Mouse (Mus musculus): ENCODE measurements around the gene Kctd6.

The Kctd6 gene

GRCm38 (mm10) chr14:8214299-8215207, 613 bp downstream of the Kctd6 start:
- peak; percentile 19 for DNase-seq (ENCODE audit: low spot score)

- no peak for DNase-seq (ENCODE audit: low spot score)
Observed at GRCm38 (mm10) chr14:8215208-8215778, 1.4 kb downstream of the Kctd6 start.

GRCm38 (mm10) chr14:8216100-8216499, 2.2 kb downstream of the Kctd6 start:
- DNase-seq (ENCODE audit: low spot score), result no peak

GRCm38 (mm10) chr14:8218238-8218637, 4.3 kb downstream of the Kctd6 start:
- DNase-seq (ENCODE audit: low spot score), result no peak

GRCm38 (mm10) chr14:8218730-8219380, 4.9 kb downstream of the Kctd6 start:
- no peak for DNase-seq (ENCODE audit: low spot score)

GRCm38 (mm10) chr14:8219876-8220275, 5.9 kb downstream of the Kctd6 start:
- DNase-seq (ENCODE audit: low spot score), result no peak

GRCm38 (mm10) chr14:8220306-8220705, 6.4 kb downstream of the Kctd6 start:
- no peak for DNase-seq (ENCODE audit: low spot score)

GRCm38 (mm10) chr14:8220912-8221311, 7.0 kb downstream of the Kctd6 start:
- DNase-seq (ENCODE audit: low spot score), result no peak

- no peak for DNase-seq (ENCODE audit: low spot score)
Observed at GRCm38 (mm10) chr14:8222561-8222960, 8.6 kb downstream of the Kctd6 start.

GRCm38 (mm10) chr14:8223506-8224293, 9.8 kb downstream of the Kctd6 start:
- DNase-seq (ENCODE audit: low spot score), result no peak

- DNase-seq (ENCODE audit: low spot score), result no peak
Observed at GRCm38 (mm10) chr14:8224805-8225204, 10.9 kb downstream of the Kctd6 start.

- DNase-seq (ENCODE audit: low spot score), result no peak
Observed at GRCm38 (mm10) chr14:8229367-8230019, 15.6 kb downstream of the Kctd6 start.

- no peak for DNase-seq (ENCODE audit: low spot score)
Observed at GRCm38 (mm10) chr14:8232155-8232910, 18.4 kb downstream of the Kctd6 start.

GRCm38 (mm10) chr14:8233252-8233651, 19.3 kb downstream of the Kctd6 start:
- no peak for DNase-seq (ENCODE audit: low spot score)

- DNase-seq (ENCODE audit: low spot score), result no peak
Observed at GRCm38 (mm10) chr14:8241816-8242215, 27.9 kb downstream of the Kctd6 start.

- DNase-seq (ENCODE audit: low spot score), result no peak
Observed at GRCm38 (mm10) chr14:8242388-8242920, 28.5 kb downstream of the Kctd6 start.

GRCm38 (mm10) chr14:8243136-8243888, 29.4 kb downstream of the Kctd6 start:
- no peak for DNase-seq (ENCODE audit: low spot score)

GRCm38 (mm10) chr14:8244211-8244611, 30.3 kb downstream of the Kctd6 start:
- DNase-seq (ENCODE audit: low spot score), result no peak

GRCm38 (mm10) chr14:8246878-8247277, 32.9 kb downstream of the Kctd6 start:
- DNase-seq (ENCODE audit: low spot score), result no peak

- DNase-seq (ENCODE audit: low spot score), result no peak
Observed at GRCm38 (mm10) chr14:8249206-8249605, 35.3 kb downstream of the Kctd6 start.

Data from urinary bladder, postnatal 10 days (tissue).